Mouse (Mus musculus): ENCODE results near the gene Supt3. TPM values are rescaled to one million over a fixed set of nuclear protein-coding genes. Genes with fewer than 3 reads are reported as not detected.

Supt3 gene
- total and polyA plus RNA-seq, 3 experiments = 4.7 to 16.0 (median 13.2) TPM

DNA sequence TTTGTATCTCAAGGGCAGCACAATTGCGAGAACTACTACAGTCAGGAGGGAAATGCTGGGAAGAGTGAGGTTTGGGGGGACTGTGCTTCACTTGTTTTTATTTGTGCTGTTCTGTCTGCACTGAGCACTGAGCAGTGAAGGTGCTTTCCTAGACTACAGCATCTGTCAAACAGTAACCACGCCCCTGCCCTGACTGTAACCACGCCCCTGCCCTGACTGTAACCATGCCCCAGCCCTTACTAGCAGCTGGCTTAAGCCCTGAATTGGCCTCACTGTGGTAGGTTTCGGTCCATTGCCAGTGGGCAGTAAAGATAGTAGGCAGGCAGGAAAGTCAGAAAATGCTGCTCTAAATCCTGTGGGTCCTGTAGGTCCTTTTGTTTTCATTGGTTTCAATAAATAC lies 196.5 kb downstream of the Supt3 start:
- no peaks in the 10 kb centered on the region for H3K4me1 ChIP-seq (ENCODE audit: control insufficient read depth, insufficient read depth, low read length)
- no peak overlapping the region for H3K9ac ChIP-seq (ENCODE audit: low read depth, low read length)
- H3K79me2 ChIP-seq (replicated peaks; ENCODE audit: control insufficient read depth, insufficient read depth, low read length) = no peaks in the 10 kb centered on the region
- H3K36me3 ChIP-seq (ENCODE audit: control insufficient read depth, insufficient read depth, low read length) = no peaks in the 10 kb centered on the region
- WGBS = 76% methylated on average over 4 of the region's 4 CpGs
- H3K27me3 ChIP-seq (ENCODE audit: control insufficient read depth, insufficient read depth, low read length) = no peaks in the 10 kb centered on the region
- no peak for DNase-seq
- TF ChIP-seq EP300 (IDR thresholded peaks at IDR 0.05; ENCODE audit: insufficient read depth, low read depth, low read length) (no peak), CTCF (IDR thresholded peaks at IDR 0.05) (no peak), POLR2A (IDR thresholded peaks at IDR 0.05; ENCODE audit: insufficient read depth, low read depth, low read length) (no peak)
- no peak overlapping the region for H3K27ac ChIP-seq
- intact Hi-C loops (cut with DNase I) = no loop called here
- no peak overlapping the region for H3K4me3 ChIP-seq

DNA sequence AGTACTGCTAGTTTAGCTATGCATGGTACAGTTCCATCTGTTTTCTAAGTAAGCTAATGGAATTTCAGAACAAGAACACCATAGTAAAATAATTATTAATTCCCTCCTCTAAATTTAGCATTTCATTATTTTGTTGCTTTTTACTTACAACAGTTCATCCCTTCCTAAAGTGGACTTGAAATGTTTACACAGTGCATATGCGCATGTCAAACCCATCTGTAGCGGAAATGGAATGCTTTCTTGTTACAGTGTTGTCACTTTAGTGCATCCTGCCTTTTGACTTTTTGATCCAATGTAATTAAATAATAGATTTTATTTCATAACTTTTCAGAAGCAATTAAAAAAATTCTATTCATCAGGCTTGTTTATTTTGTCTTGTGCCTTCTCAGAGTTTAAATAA lies 200.7 kb downstream of the Supt3 start:
- no peak overlapping the region for H3K4me3 ChIP-seq
- no peaks in the 10 kb centered on the region for H3K79me2 ChIP-seq (replicated peaks; ENCODE audit: control insufficient read depth, insufficient read depth, low read length)
- WGBS = 96% methylated on average over 2 of the region's 2 CpGs
- no peaks in the 10 kb centered on the region for H3K27me3 ChIP-seq (ENCODE audit: control insufficient read depth, insufficient read depth, low read length)
- TF ChIP-seq CTCF (IDR thresholded peaks at IDR 0.05) (no peak), EP300 (IDR thresholded peaks at IDR 0.05; ENCODE audit: insufficient read depth, low read depth, low read length) (no peak), POLR2A (IDR thresholded peaks at IDR 0.05; ENCODE audit: insufficient read depth, low read depth, low read length) (no peak)
- 0 out of 2 replicates have a peak, but pooled peaks cover 1% of the 10 kb centered on the region for H3K4me1 ChIP-seq (ENCODE audit: control insufficient read depth, insufficient read depth, low read length)
- intact Hi-C loops (cut with DNase I) = no loop called here
- H3K36me3 ChIP-seq (ENCODE audit: control insufficient read depth, insufficient read depth, low read length) = no peaks in the 10 kb centered on the region
- H3K9ac ChIP-seq (ENCODE audit: low read depth, low read length) = no peak overlapping the region
- no peak overlapping the region for H3K27ac ChIP-seq
- no peak for DNase-seq

DNA sequence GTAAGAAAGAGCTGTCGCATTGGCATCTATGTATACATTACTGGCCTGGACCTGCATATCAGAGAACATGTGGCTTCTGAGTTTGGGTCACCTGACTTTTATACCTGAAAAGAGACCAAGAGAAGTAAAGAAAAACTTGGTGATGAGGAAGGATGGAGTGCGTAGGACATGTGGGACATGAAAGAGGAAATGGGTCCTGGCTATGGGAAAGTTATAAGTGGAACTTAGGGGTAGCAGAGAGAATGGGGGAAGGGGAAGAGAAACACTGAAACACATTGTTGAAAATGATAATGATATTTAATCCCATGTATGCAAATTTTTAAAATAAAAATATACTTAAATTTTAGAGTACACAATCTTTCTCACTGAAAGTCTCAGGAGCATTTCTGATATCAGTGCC lies 211.0 kb downstream of the Supt3 start:
- Histone ChIP-seq H3K27ac (no peak overlapping the region), H3K9ac (ENCODE audit: low read depth, low read length) (no peak overlapping the region), H3K4me1 (ENCODE audit: control insufficient read depth, insufficient read depth, low read length) (no peaks in the 10 kb centered on the region), H3K36me3 (ENCODE audit: control insufficient read depth, insufficient read depth, low read length) (no peaks in the 10 kb centered on the region), H3K27me3 (ENCODE audit: control insufficient read depth, insufficient read depth, low read length) (no peaks in the 10 kb centered on the region), H3K79me2 (replicated peaks; ENCODE audit: control insufficient read depth, insufficient read depth, low read length) (no peaks in the 10 kb centered on the region), H3K4me3 (no peak overlapping the region)
- intact Hi-C loops (cut with DNase I) = no loop called here
- TF ChIP-seq CTCF (IDR thresholded peaks at IDR 0.05) (no peak), EP300 (IDR thresholded peaks at IDR 0.05; ENCODE audit: insufficient read depth, low read depth, low read length) (no peak), POLR2A (IDR thresholded peaks at IDR 0.05; ENCODE audit: insufficient read depth, low read depth, low read length) (no peak)
- DNase-seq = no peak
- WGBS = 88% methylated on average over 2 of the region's 2 CpGs

DNA sequence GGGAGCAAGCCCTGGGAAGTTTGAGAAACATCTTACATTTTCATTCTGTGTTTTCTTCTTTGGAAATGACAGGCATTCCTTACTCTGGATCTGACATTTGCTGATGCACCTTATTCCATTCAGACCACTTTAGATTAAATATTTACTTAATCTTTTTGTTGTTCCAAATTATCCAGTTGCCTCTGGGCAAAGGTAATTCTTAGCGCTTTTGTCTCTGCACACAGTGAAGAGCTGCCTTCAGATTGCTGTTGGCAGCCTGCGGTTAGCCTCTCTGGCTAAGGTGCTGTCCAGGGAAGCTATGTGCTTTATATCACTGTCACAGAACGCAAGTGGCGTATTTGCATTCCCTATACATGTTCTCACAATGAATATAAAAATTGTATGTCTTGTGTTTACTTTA lies 226.4 kb downstream of the Supt3 start:
- Histone ChIP-seq H3K9ac (ENCODE audit: low read depth, low read length) (no peak overlapping the region), H3K4me1 (ENCODE audit: control insufficient read depth, insufficient read depth, low read length) (no peaks in the 10 kb centered on the region), H3K79me2 (replicated peaks; ENCODE audit: control insufficient read depth, insufficient read depth, low read length) (no peaks in the 10 kb centered on the region), H3K4me3 (no peak overlapping the region), H3K27ac (no peak overlapping the region), H3K36me3 (ENCODE audit: control insufficient read depth, insufficient read depth, low read length) (no peaks in the 10 kb centered on the region), H3K27me3 (ENCODE audit: control insufficient read depth, insufficient read depth, low read length) (no peaks in the 10 kb centered on the region)
- intact Hi-C loops (cut with DNase I) = no loop called here
- WGBS = 96% methylated on average over 4 of the region's 4 CpGs
- TF ChIP-seq CTCF (IDR thresholded peaks at IDR 0.05) (no peak), EP300 (IDR thresholded peaks at IDR 0.05; ENCODE audit: insufficient read depth, low read depth, low read length) (no peak), POLR2A (IDR thresholded peaks at IDR 0.05; ENCODE audit: insufficient read depth, low read depth, low read length) (no peak)
- no peak for DNase-seq

DNA sequence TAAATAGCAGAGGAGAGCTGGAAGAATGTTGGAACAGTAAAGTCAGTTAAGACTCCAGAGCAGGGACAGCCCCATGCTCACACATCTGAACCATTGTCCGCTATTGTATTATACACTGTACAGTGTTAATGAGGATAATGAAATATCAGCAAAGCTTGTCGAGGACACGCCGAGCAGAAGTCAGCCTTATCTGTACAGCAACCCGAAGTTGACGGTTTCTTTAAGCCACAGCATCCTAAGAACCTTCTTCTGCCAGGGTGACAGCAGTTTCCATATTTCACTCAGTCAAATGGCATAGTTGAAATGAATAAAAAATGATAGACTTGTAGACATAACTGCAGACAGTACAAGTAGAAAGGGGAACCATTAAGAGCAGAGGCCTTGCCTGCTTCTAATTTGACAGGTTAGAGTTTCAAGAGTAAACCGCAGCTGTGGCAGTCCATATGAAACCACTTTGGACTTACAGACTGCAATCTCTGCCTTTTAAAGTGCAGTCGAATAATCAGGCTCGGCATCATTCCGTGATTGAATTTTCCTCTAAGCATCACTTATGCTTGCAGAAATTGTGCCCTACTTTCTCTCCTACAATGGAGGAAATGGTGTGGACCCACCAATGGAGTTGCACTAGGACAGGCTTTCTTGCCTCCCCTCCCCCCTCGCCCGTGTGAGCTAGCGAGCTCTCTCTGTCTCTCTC lies 227.7 kb downstream of the Supt3 start:
- no peak overlapping the region for H3K9ac ChIP-seq (ENCODE audit: low read depth, low read length)
- H3K4me1 ChIP-seq (ENCODE audit: control insufficient read depth, insufficient read depth, low read length) = no peaks in the 10 kb centered on the region
- intact Hi-C loops (cut with DNase I) = no loop called here
- no peaks in the 10 kb centered on the region for H3K27me3 ChIP-seq (ENCODE audit: control insufficient read depth, insufficient read depth, low read length)
- H3K36me3 ChIP-seq (ENCODE audit: control insufficient read depth, insufficient read depth, low read length) = no peaks in the 10 kb centered on the region
- no peaks in the 10 kb centered on the region for H3K79me2 ChIP-seq (replicated peaks; ENCODE audit: control insufficient read depth, insufficient read depth, low read length)
- WGBS = 85% methylated on average over 13 of the region's 13 CpGs
- H3K4me3 ChIP-seq = no peak overlapping the region
- H3K27ac ChIP-seq = no peak overlapping the region
- TF ChIP-seq CTCF (IDR thresholded peaks at IDR 0.05) (no peak), POLR2A (IDR thresholded peaks at IDR 0.05; ENCODE audit: insufficient read depth, low read depth, low read length) (no peak), EP300 (IDR thresholded peaks at IDR 0.05; ENCODE audit: insufficient read depth, low read depth, low read length) (no peak)
- DNase-seq = no peak

DNA sequence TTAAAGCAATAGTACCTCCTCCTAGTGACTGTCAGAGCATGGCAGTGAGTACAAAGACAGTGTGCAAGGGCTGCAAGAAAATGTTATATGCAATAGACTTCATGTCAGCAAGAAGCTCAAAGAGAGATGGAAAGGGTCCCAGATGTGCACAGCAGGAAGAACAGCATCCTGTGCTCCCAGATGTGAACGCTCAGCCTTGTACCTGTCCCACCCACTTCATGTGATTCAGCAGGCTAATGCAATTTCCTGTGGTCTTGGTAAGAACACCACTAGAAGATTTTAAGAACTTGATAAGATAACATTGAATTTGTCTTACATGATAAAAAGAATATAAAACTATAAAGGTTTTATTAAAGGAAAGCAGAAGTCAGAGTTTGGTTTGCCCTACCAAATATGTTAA lies 230.5 kb downstream of the Supt3 start:
- Histone ChIP-seq H3K4me3 (no peak overlapping the region), H3K27me3 (ENCODE audit: control insufficient read depth, insufficient read depth, low read length) (no peaks in the 10 kb centered on the region), H3K79me2 (replicated peaks; ENCODE audit: control insufficient read depth, insufficient read depth, low read length) (no peaks in the 10 kb centered on the region), H3K27ac (no peak overlapping the region), H3K36me3 (ENCODE audit: control insufficient read depth, insufficient read depth, low read length) (no peaks in the 10 kb centered on the region), H3K4me1 (ENCODE audit: control insufficient read depth, insufficient read depth, low read length) (no peaks in the 10 kb centered on the region), H3K9ac (ENCODE audit: low read depth, low read length) (no peak overlapping the region)
- no peak for DNase-seq
- intact Hi-C loops (cut with DNase I) = no loop called here
- no peak for TF ChIP-seq CTCF (IDR thresholded peaks at IDR 0.05)
- no peak for TF ChIP-seq POLR2A (IDR thresholded peaks at IDR 0.05; ENCODE audit: insufficient read depth, low read depth, low read length)
- no peak for TF ChIP-seq EP300 (IDR thresholded peaks at IDR 0.05; ENCODE audit: insufficient read depth, low read depth, low read length)
- WGBS = 54% methylated on average over 1 of the region's 1 CpGs
